Mouse (Mus musculus) gastrocnemius, postnatal 4 days (tissue): ENCODE measurements around the gene Olfr64. TPM values are rescaled to one million over a fixed set of nuclear protein-coding genes. Genes with fewer than 3 reads are reported as not detected.

ENCODE experiments used
- total RNA-seq, 2 experiments: library from RNA; stranded (reverse); gene quantifications; 2 replicates each; pipeline ENCODE4 v1.2.3; 2021

The Olfr64 gene
- total RNA-seq, 2 experiments from 2014 or later = not detected

Other genes with a start within 250 kb of the Olfr64 start
- gene Olfr623, start 230.8 kb downstream of the Olfr64 start, total RNA-seq = not detected
- not detected for gene Olfr624, start 223.3 kb downstream of the Olfr64 start, total RNA-seq
- not detected for gene Olfr625-ps1, start 211.8 kb downstream of the Olfr64 start, total RNA-seq
- gene Olfr243, start 179.8 kb downstream of the Olfr64 start, total RNA-seq = not detected
- gene Olfr628, start 164.1 kb downstream of the Olfr64 start, total RNA-seq = not detected
- not detected for gene Olfr629, start 149.5 kb downstream of the Olfr64 start, total RNA-seq
- gene Olfr630, start 137.2 kb downstream of the Olfr64 start, total RNA-seq = not detected
- not detected for gene Olfr69, start 122.9 kb downstream of the Olfr64 start, total RNA-seq
- gene Olfr68, start 114.8 kb downstream of the Olfr64 start, total RNA-seq = not detected
- not detected for gene Olfr67, start 102.7 kb downstream of the Olfr64 start, total RNA-seq
- gene Hbb-bt, start 80.5 kb downstream of the Olfr64 start, total RNA-seq = 10 to 100 TPM; 62.8 to 81.8 TPM
- gene Hbb-bs, start 66.4 kb downstream of the Olfr64 start, total RNA-seq = 100 to 1,000 TPM; 289 to 541 TPM
- gene Hbb-bh2, start 54.0 kb downstream of the Olfr64 start, total RNA-seq = not detected
- gene Hbb-bh1, start 51.3 kb downstream of the Olfr64 start, total RNA-seq = not detected
- not detected for gene Hbb-y, start 41.3 kb downstream of the Olfr64 start, total RNA-seq
- not detected for gene Olfr66, start 8.2 kb downstream of the Olfr64 start, total RNA-seq
- not detected for gene Olfr65, start 9.0 kb upstream of the Olfr64 start, total RNA-seq
- gene Olfr631, start 34.3 kb upstream of the Olfr64 start, total RNA-seq = not detected
- gene Olfr632, start 39.9 kb upstream of the Olfr64 start, total RNA-seq = not detected
- not detected for gene Olfr633, start 50.0 kb upstream of the Olfr64 start, total RNA-seq
- gene Olfr635, start 76.7 kb upstream of the Olfr64 start, total RNA-seq = under 1 TPM in 1 of 2 experiments, not detected in 1; 0.03 TPM
- gene Olfr638, start 104.3 kb upstream of the Olfr64 start, total RNA-seq = not detected
- under 1 TPM; 0.03 to 0.05 TPM for gene Olfr639, start 122.8 kb upstream of the Olfr64 start, total RNA-seq
- gene Olfr640, start 131.1 kb upstream of the Olfr64 start, total RNA-seq = not detected
- not detected for gene Olfr641, start 141.0 kb upstream of the Olfr64 start, total RNA-seq
- not detected for gene Olfr642, start 158.2 kb upstream of the Olfr64 start, total RNA-seq
- gene 4930516K23Rik, start 167.0 kb upstream of the Olfr64 start, total RNA-seq = not detected
- not detected for gene Olfr644, start 177.4 kb upstream of the Olfr64 start, total RNA-seq
- not detected for gene Olfr645, start 191.0 kb upstream of the Olfr64 start, total RNA-seq
- not detected for gene Olfr646, start 210.4 kb upstream of the Olfr64 start, total RNA-seq
- gene Ubqln5, start 235.3 kb upstream of the Olfr64 start, total RNA-seq = not detected
- gene Olfr643, start 242.9 kb upstream of the Olfr64 start, total RNA-seq = not detected
- not detected for gene Ubqln3, start 248.8 kb upstream of the Olfr64 start, total RNA-seq